Mouse (Mus musculus) heart, adult 10 weeks (tissue): Measurements from ENCODE around the gene Ppp2r1b. TPM values are rescaled to one million over a fixed set of nuclear protein-coding genes. Genes with fewer than 3 reads are reported as not detected.

Source experiments
- polyA plus RNA-seq: library from polyadenylated mRNA; stranded (reverse); fragments of 350-450 nt; fragmentation: Illumina TruSeq; extraction: RNeasy Lipid Tissue Mini Kit (QIAGEN cat#74804); gene quantifications from one replicate; pipeline ENCODE4 v1.2.3, GENCODE M21; 2014; ENCODE audit warnings: low read depth, low replicate concordance

Gene Ppp2r1b
- 6.4 TPM for polyA plus RNA-seq

GRCm38 (mm10) chr9:50845081-50845480, at the start of gene Ppp2r1b:
TSS of gene Ppp2r1b (plus strand) at chr9:50845301.

Other genes starting within 250 kb of the Ppp2r1b start
- gene Sdhd, start 241.5 kb upstream of the Ppp2r1b start, polyA plus RNA-seq, result 841 TPM
- gene Timm8b, start 241.4 kb upstream of the Ppp2r1b start, polyA plus RNA-seq, result 365 TPM
- 2.1 TPM for gene Pih1d2, start 228.0 kb upstream of the Ppp2r1b start, polyA plus RNA-seq
- 10.0 TPM for gene Nkapd1, start 227.8 kb upstream of the Ppp2r1b start, polyA plus RNA-seq
- gene Dlat, start 185.5 kb upstream of the Ppp2r1b start, polyA plus RNA-seq, result 316 TPM
- 4.7 TPM for gene Dixdc1, start 105.8 kb upstream of the Ppp2r1b start, polyA plus RNA-seq
- gene 2310030G06Rik, start 98.8 kb upstream of the Ppp2r1b start, polyA plus RNA-seq, result 11.4 TPM
- gene Cryab, start 94.0 kb upstream of the Ppp2r1b start, polyA plus RNA-seq, result 3,470 TPM
- 187 TPM for gene Hspb2, start 92.9 kb upstream of the Ppp2r1b start, polyA plus RNA-seq
- 4.2 TPM for gene Fdxacb1, start 77.1 kb upstream of the Ppp2r1b start, polyA plus RNA-seq
- gene Alg9, start 70.3 kb upstream of the Ppp2r1b start, polyA plus RNA-seq, result 9.2 TPM
- gene 1110032A03Rik, start 69.8 kb upstream of the Ppp2r1b start, polyA plus RNA-seq, result 26.6 TPM
- gene Sik2, start 163.8 kb downstream of the Ppp2r1b start, polyA plus RNA-seq, result 14.8 TPM
- not detected for gene Btg4, start 215.6 kb downstream of the Ppp2r1b start, polyA plus RNA-seq
- gene Layn, start 231.8 kb downstream of the Ppp2r1b start, polyA plus RNA-seq, result 4.8 TPM